Mouse (Mus musculus) olfactory bulb, adult 2 months (tissue): ENCODE measurements at regions not wholly inside any gene's neighbourhood (a gene's known extent, or its start where the extent isn't known, plus 50 kb on each side); places are given as distances from the start of the nearest gene placed in this dataset.

Experiments used
- H3K27ac ChIP-seq: fragments of 200-500 bp; 2 replicates; pipeline ENCODE4 v1.5.1; 2012; ENCODE audit warnings: low read depth, low read length; ENCODE audit not compliant: insufficient read depth
- H3K4me1 ChIP-seq: fragments of 200-500 bp; 2 replicates; pipeline ENCODE4 v1.6.1; 2012; ENCODE audit warnings: low read length; ENCODE audit not compliant: control insufficient read depth, insufficient read depth
- H3K4me3 ChIP-seq: fragments of 200-500 bp; 2 replicates; pipeline ENCODE4 v1.5.1; 2012; ENCODE audit warnings: mild to moderate bottlenecking, low read depth, low read length, moderate library complexity; ENCODE audit not compliant: insufficient read depth
- CTCF ChIP-seq: fragments of 200-500 bp; IDR thresholded peaks from 2 replicates; pipeline ENCODE4 v1.5.1; 2012; ENCODE audit warnings: low read depth, mild to moderate bottlenecking, low read length, moderate library complexity; ENCODE audit not compliant: insufficient read depth
- POLR2A ChIP-seq: fragments of 200-500 bp; IDR thresholded peaks from 2 replicates; pipeline ENCODE4 v1.6.1; 2012; ENCODE audit warnings: mild to moderate bottlenecking, low read depth, low read length, moderate library complexity; ENCODE audit not compliant: insufficient read depth
- WGBS: fragments of 180-500 bp; shearing (Covaris S2); methylation state at CpG from one replicate; pipeline ENCODE4 v1.1.7; 2018; 5-methylcytosine and 5-hydroxymethylcytosine counted together

GRCm38 (mm10) chr15:62203951-62204905 is 1281.4 kb upstream of the A1bg start:
- Histone ChIP-seq H3K27ac (no peak overlapping the region), H3K4me3 (no peak overlapping the region), H3K4me1 (no peaks in the 10 kb centered on the region)
- no peak for TF ChIP-seq POLR2A
- no peak for TF ChIP-seq CTCF
- 80% methylated on average over 18 of the region's 18 CpGs for WGBS

- no peak overlapping the region for H3K27ac ChIP-seq
- no peak overlapping the region for H3K4me3 ChIP-seq
- no peak for TF ChIP-seq POLR2A
- no peak for TF ChIP-seq CTCF
- H3K4me1 ChIP-seq, result no peaks in the 10 kb centered on the region
- 77% methylated on average over 10 of the region's 10 CpGs for WGBS
Observed at GRCm38 (mm10) chr15:62202781-62203375, 1280.1 kb upstream of the A1bg start.

GRCm38 (mm10) chr15:62198721-62199120 is 1275.9 kb upstream of the A1bg start:
- H3K4me3 ChIP-seq, result no peak overlapping the region
- 98% methylated on average over 6 of the region's 6 CpGs for WGBS
- no peak overlapping the region for H3K27ac ChIP-seq
- no peaks in the 10 kb centered on the region for H3K4me1 ChIP-seq
- TF ChIP-seq CTCF, result no peak
- TF ChIP-seq POLR2A, result no peak

- TF ChIP-seq CTCF (no peak), POLR2A (no peak)
- Histone ChIP-seq H3K27ac (no peak overlapping the region), H3K4me3 (no peak overlapping the region), H3K4me1 (no peaks in the 10 kb centered on the region)
- 94% methylated on average over 4 of the region's 4 CpGs for WGBS
Observed at GRCm38 (mm10) chr15:62198194-62198593, 1275.4 kb upstream of the A1bg start.

GRCm38 (mm10) chr15:62195440-62195839 is 1272.6 kb upstream of the A1bg start:
- H3K27ac ChIP-seq, result no peak overlapping the region
- no peak overlapping the region for H3K4me3 ChIP-seq
- TF ChIP-seq POLR2A (no peak), CTCF (no peak)
- 75% methylated on average over 5 of the region's 5 CpGs for WGBS
- no peaks in the 10 kb centered on the region for H3K4me1 ChIP-seq

GRCm38 (mm10) chr15:62192706-62193105 is 1269.9 kb upstream of the A1bg start:
- no peak overlapping the region for H3K27ac ChIP-seq
- H3K4me1 ChIP-seq, result no peaks in the 10 kb centered on the region
- H3K4me3 ChIP-seq, result no peak overlapping the region
- no peak for TF ChIP-seq CTCF
- 90% methylated on average over 1 of the region's 1 CpGs for WGBS

GRCm38 (mm10) chr15:62191641-62192040 is 1268.8 kb upstream of the A1bg start:
- no peak overlapping the region for H3K27ac ChIP-seq
- peaks cover 3% of the 10 kb centered on the region; the same call in 1 of the 2 replicates for H3K4me1 ChIP-seq
- WGBS, result 95% methylated on average over 1 of the region's 1 CpGs
- TF ChIP-seq CTCF, result no peak
- TF ChIP-seq POLR2A, result no peak
- no peak overlapping the region for H3K4me3 ChIP-seq

- WGBS, result 90% methylated on average over 5 of the region's 5 CpGs
- H3K4me1 ChIP-seq, result peaks cover 3% of the 10 kb centered on the region; the same call in 1 of the 2 replicates
- H3K27ac ChIP-seq, result no peak overlapping the region
- TF ChIP-seq CTCF (no peak), POLR2A (no peak)
- no peak overlapping the region for H3K4me3 ChIP-seq
Observed at GRCm38 (mm10) chr15:62190977-62191614, 1268.3 kb upstream of the A1bg start.

- TF ChIP-seq CTCF, result no peak
- TF ChIP-seq POLR2A, result no peak
- H3K4me3 ChIP-seq, result no peak overlapping the region
- H3K4me1 ChIP-seq, result peaks cover 3% of the 10 kb centered on the region; the same call in 1 of the 2 replicates
- H3K27ac ChIP-seq, result no peak overlapping the region
- 62% methylated on average over 5 of the region's 5 CpGs for WGBS
Observed at GRCm38 (mm10) chr15:62190224-62190910, 1267.6 kb upstream of the A1bg start.
